Mouse (Mus musculus): ENCODE data around the gene Adam19.

Adam19 gene

DNA sequence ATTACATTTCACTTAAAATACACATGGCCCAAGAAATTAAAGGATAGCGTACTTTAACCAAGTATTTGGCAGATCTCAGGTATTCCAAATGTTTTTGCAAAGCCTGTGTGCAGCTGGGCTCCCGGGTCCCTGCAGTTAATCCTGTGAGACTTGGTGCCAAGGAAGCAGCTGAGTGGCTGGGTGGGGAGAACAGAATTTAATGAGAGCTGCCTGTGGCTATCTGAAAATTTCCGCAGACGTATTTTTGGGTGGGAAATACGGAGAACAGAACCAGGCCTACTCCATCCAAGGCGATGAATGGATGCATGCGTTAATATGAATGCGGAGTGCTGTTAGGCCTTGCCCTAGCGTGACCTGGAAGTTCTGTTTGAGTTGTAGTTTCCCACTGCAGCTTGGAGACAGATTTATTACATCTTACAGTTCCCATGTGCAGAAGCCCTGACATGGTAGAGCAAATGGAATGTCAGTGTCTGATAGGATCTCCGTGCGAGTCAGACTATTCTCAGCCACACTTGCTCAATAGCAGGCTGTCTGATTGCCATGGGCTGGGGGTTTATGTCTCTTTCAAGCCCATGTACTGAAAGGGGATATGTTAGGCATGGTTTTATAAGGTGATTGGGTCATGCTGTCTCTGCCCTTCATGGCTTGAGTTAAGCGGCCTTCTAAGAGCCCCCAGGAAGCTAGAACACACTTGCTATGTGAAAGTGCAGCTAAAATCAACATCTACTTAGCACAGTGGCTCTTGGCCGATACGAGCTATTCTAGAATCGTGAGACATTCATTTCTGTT, 17.5 kb downstream of the Adam19 start:
- DNase-seq (ENCODE audit: low read depth, low spot score) = peak; percentile 70

DNA sequence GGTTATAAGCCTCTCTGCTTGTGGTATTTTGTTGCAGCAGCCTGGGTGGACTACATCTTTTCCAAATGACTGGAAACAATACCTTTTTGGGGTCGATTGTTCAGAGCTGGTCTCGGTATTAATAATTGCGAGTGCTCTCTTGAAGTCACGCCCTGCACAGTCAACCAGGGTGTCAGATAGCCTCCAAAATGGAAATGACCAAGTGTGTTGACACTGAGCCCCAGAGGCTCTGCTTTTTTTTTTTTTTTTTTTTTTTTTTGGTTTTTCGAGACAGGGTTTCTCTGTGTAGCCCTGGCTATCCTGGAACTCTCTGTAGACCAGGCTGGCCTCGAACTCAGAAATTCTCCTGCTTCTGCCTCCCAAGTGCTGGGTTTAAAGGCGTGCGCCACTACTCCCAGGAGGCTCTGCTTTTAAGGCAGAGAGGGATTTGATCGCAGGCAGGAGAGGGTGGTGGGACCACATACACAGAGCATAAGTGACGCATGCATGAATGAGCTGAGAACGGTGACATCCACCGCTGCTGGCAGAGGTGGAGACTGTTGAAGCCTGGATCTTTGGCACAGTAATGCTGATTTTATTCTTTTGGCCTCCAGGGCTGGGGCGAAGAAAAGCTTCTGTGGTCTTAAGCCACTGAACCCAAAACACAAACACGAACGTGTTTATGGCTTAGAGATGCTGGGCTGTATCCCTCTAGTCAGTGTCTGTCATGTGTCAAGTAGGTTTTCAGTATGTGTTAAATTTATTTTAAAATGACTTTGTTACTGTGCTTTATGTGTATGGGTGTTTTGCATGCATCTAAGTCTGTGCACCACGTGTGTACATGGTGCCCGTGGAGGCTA, 18.3 kb downstream of the Adam19 start:
- DNase-seq (ENCODE audit: low read depth, low spot score) = no peak

DNA sequence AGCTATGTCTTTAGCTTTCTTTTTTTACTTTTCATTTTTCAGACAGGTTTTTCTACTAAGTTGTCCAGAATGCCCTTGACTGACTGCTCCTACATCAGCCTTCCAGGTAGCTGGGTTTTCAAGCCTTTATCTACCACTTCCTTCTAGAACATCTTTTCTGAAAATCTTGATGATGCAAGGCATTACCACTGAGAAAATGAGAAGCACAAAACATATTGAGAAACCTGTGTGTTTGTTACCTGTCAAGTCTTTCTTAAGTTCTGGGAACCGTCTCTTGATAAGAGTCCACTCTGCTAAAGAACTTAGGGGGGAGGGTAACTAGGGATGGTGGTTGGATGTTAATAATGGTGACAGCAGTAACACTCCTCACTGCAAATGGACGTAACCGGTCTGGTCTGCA, 19.7 kb downstream of the Adam19 start:
- DNase-seq (ENCODE audit: low read depth, low spot score) = no peak

DNA sequence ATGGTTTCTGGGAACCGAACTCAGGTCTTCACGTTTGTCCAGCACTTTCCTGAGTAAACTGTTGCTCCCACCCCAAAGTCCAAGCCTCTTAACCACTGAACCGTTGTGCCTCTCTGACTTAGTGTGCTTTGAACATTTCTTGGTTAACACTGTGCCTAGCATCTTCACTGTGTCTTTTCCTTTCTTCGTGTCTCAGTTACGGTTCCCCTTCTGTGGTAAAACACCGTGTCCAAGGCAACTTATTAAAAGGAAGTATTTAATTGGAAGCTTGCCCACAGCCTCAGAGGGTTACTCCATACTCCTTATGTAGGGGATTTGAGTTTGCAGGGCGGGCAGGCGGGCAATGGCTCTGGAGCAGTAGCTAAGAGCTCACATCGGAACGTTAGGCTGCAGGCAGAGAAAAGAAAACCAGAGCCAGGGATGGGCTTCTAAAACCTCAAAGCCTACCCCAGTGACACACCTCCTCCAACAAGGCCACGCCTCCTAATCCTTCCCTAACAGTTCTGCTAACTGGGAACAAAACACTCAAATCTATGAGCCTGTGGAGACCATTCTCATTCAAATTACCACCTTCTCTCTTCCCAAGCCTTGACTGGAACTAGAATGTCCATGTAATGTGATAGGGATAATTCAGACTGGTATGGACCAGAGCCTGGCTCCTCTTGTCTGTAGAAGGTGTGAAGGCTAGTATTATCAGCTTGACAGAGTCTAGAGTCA, 20.8 kb downstream of the Adam19 start:
- DNase-seq (ENCODE audit: low read depth, low spot score) = no peak

DNA sequence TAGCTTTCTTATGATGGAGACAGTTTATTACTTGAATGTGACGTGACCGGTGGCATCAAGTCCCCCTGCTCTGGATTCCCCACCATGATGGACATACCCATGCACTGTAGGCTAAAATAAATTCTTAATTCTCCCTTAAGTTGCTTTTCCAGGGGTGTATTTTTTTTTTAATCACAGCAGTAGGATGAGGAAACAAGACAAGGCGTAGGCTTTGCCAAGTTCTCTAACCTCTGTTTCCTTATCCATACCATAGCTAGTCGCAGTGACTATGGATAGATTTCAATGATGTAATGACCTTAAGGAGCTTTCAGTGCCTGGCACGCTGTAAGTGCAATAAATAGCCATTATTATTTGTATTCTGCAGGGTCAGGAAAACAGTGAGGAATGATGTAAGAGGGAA, 21.5 kb downstream of the Adam19 start:
- DNase-seq (ENCODE audit: low read depth, low spot score) = no peak

DNA sequence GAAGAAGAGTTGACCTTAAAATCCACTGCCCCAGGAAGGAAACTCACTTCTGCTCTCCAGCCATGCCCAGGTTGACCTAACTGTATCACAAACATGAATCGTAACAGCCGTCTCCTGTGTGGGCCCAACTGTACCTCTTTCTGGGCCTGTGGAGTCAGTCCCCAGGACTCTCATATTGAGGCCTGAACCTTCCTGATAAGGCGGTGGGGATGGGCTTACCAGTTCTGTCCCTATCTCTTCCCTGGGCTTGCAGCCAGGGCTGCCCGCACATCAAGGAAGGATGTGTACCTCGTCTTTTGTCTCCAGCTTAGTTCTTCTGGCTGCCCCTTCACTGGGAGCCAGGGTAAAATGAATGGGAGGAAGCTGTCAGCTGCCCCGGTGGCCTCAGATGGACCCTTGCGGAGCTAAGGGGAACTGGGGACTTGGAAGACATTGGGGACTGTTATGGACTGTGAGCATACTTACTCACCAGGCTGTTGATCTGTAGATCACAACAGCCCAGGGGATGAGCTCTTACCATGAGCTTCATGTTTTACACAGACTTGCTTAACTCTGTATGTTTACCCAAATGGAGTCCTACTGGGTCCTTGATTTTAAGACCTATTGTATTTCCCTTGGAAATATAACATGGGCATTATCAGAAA, 22.1 kb downstream of the Adam19 start:
- DNase-seq (ENCODE audit: low read depth, low spot score) = no peak

DNA sequence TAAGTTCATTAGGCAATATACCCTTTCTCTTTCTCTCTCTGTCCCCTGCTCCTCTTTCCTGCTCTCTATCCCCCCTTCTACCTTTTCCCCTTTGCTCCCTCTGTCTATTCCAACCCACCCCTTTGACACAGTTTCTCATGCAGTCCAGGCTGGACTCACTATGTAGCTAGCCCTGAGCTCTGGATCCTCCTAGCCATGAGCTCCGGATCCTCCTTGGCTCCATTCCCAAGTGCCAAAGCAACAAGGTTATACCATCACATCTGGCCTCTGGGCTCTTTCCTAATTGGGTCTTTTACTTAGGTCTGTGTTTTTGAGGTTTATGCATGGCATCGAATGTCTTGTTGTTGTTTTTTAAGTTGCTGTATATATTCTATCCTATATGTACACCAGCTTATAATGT, 25.3 kb downstream of the Adam19 start:
- no peak for DNase-seq (ENCODE audit: low read depth, low spot score)

DNA sequence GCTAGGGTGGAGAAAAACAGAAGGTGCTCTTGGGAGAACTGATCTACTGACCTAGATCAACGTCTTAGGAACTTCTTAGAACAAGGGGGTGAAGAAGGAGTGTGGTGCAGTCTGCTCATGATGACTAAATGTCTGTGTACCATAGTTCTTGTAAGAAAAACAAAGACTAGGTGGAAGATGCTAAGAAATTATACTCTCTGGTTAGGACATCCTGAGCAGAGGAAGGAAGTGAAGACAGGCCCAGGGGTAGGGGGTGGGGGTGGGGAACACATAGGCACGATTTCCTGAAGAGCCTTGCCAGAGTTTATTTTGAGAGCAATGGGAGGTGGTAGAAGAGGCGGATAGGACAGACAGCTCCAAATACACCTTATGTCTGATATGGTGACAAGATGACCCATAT, 27.6 kb downstream of the Adam19 start:
- DNase-seq (ENCODE audit: low read depth, low spot score) = no peak

DNA sequence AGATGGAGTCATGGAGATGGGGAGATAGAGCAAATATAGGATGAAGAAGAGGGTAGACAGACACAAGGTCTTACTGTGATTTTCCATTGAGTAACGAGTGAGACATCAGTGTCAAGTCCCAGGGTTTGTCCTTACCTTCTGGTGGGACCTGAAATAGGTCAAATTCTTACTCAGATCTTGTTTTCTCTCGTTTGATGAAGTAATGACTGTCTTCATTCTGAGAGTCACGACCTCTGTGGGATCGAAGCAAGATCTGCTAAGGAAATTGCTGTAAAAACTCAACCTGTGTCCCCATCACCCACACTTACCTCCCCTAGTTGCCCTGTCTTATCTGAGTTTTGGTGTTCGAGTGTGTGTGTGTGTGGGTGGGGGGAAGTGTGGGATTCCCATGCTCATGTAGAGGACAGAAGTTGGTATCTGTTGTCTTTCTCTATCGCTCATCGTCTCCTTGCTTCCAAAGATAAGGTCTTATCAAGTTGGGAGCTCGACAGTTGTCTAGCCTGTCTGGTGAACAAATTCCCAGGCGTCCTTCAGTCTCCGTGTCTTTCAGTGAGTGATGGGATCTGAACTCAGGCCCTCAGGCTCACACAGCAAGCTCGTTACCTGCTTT, 28.1 kb downstream of the Adam19 start:
- no peak for DNase-seq (ENCODE audit: low read depth, low spot score)

DNA sequence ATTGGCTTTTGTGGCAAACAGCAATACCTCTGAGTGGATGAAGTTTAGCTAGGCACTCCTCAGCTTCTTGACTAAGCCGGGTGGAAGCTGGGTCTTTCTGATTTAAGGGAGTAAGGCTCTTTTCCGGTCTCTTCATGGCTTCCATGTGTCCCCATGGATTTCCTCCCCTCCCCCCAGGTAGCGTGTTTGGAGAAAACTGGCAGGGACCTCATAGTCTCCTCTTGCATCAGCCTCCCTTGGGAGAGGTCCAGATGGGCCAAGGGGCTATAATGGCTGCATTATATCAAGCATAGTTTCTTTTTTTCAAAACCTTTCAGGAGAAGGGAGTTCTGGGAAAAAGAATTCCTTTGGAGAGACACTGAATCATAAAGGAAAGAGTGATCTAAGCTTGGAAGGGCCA, 28.8 kb downstream of the Adam19 start:
- no peak for DNase-seq (ENCODE audit: low read depth, low spot score)

DNA sequence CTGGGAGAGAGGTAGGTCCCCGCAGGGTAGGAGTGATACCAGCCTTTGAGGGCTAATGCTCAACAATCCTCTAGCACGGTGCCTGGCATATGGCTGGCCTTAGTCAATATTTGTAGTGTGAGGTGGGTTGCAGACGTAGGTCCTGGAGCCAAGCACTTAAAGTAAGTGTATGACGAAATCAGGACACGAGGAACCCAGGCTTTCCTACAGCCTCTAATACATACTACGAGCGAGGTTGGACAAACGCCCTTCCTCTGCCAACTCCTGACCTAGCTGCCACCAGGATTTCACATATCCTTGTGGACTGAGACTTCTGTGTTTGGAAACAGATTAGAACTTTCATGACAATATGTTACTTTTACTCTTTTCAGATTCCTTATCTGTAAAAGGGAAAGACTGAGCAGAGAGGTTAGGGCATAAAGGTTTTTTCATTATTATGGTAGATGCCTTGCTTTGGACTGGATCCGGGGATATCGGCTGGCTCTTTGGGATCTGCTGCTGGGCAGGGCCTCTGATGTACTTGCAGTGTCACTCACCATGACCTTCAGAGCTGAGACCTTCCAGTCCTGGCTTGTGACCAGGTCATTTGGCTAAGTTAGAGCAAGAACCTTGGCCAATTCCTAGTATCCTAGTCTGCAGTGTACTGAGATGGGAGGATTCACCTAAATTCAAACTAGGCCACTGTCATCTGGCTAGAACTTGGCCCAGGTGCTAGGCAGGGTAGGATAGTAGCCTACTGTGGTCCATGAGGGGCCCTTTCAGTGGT, 29.8 kb downstream of the Adam19 start:
- DNase-seq (ENCODE audit: low read depth, low spot score) = no peak

DNA sequence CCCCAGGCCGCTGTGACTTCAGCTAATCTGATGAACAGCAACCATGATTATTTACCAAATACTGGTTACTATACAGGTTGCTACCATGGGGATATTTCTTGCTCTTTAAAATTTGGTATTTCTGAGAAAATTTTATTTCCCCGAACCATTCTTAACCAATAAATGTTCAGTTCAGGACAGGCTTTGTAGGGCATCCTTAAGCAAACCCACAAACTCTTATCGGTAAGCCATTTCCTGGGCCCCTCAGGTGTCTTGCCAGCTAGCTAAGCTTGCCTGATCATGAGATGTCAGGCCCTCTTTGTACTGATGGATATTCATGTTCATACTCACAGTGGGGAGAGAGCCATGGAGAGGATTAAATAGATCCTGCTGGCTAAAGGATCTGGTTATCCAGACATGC, 30.7 kb downstream of the Adam19 start:
- no peak for DNase-seq (ENCODE audit: low read depth, low spot score)

DNA sequence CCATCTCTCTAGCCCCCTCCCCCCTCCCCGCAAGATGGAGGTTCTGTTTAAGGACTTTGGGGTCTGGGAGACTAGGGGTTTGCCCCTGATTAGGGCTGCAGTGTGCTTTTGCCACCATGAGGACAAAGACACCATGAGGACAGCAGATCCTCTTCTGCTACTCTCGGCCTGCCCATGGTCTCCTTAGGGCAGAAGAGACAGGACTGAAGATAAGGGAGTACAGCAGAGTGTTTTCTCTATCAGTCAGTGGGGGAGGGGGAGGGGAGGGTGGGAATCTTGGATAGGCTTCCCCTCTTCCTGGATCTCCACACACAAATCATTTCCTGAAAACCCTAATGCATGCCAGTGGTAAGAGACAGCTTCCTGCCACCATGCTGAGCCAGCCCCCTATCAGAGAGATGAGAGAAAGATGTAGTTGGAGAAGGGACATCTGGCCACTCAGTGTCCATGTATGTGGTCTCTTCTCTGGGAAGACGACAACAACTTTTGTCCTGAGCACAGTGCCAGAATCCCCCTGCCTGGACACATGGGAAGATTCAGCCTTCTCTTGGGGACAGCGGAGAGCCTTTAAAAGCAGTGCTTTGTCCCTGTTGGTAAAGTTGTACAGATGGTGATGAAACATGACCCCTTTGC, 33.4 kb downstream of the Adam19 start:
- no peak for DNase-seq (ENCODE audit: low read depth, low spot score)

DNA sequence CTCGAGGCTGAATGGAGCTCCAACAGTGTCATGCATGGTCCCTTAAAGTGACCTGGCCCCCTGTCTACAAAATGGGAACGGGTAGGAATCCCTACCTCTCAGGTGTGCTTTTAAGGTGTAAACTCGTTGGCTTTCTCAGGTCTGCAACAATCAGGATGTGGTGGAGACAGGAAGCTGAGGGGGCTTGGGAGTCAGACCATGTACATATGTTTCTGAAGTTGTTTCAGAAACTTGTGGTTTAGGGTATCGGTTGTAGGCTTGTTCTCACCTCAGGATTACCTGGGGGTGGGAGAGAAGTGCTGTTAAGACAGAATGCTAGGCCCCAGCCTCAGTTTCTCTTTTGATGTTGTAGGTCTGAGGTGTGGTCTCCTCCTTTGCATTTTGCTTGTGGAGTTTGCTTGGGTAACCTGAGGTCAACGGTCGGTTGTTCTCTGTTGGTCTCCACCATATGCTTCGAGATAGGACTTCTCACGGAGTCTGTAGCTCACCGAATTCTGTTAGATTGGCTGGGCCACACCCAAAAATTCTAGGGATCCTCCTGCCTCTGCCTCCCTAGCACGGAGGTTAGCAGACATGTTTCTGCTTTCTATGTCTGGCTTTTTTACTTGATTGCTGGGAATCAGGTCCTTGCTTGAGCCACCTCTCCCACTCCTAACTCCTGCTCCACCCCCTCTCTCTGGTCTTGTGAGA, 34.4 kb downstream of the Adam19 start:
- DNase-seq (ENCODE audit: low read depth, low spot score) = no peak

DNA sequence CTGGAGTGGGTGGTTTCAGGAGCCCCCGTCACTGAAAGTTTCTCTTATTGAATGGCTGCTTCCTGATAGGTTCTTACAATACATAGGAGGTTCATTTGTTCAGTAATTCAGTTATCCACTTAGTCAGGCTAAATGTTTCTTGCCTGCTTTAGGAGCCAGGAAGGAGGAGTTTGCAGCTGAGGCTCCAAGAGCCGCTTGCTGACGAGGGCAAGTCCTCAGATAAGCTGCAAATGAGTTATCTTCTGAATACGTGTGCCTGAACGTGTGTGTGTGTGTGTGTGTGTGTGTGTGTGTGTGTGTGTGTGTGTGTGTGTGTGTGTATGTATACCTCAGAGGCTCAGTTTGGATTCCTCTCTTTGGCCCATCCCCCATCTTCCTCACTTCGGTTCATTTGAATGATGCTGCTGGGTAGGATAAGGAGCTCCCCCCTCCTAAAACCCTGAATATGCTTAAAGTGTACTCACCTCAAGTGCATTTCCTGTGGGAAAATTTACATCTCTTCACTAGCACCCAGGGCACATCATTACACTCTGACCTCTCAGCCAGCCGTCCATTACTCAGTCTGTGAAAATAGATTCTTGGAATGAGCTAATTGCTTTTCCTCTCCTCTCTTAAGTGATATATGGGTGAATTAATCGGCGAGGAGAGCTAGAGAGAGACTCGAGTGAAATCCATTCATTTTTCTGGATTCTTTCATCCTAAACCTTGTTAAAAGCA, 35.3 kb downstream of the Adam19 start:
- DNase-seq (ENCODE audit: low read depth, low spot score) = peak; percentile 53

DNA sequence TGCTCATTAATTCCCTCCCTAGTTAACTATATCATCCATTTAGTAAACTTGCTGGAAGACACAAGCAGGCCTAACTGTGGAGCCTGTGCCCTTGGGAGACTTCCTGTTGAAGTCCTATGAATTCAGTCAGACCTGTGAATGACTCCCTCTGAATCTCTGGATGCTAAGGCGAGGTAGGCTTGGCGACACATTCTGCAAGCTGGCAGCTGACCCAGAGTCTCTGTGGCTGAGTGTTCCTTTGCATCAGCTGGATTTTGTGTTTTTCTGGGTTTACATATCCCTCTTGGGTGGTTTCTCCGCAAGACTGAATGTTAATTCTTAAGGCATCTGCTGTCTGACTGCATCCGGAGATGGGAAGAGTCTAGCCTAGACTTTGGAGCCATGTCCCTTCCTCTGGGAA, 36.3 kb downstream of the Adam19 start:
- no peak for DNase-seq (ENCODE audit: low read depth, low spot score)

DNA sequence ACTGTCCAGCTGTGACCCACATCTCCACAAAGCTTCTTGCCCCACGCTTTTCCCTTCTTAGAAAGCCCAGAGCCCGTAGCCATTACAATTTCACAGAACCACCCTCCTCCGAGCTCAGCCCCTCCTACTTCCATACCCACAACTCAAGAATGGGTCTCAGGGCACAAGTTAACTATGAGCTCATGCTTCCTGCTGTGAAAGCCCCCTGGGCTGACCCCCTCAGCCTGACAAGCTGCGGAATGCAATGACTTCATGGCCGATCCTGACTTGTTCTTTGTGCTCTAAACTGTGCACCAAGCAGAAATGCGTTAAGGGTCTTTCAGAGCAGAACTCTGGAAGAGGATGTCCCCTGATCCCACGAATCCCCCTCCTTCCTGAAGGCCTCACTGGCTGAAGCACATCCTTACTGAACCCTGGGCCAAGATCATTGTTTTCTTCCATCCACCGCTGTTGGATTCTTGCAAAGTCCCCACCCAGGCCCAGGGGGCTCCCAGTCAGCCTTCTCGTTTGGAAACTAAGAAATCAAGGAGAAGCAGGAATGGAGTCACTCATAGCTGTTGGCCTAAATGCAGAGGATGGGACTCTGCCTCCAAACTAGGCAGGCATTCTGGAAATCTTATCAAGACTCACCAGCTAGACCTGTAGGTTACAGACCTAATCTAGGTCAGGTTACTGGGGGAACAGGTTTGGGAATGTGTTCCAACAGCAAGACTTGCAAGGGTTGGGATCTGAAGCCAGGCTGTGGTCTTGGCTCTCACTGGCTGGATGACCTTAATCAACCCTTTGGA, 39.9 kb downstream of the Adam19 start:
- peak; percentile 35 for DNase-seq (ENCODE audit: low read depth, low spot score)

DNA sequence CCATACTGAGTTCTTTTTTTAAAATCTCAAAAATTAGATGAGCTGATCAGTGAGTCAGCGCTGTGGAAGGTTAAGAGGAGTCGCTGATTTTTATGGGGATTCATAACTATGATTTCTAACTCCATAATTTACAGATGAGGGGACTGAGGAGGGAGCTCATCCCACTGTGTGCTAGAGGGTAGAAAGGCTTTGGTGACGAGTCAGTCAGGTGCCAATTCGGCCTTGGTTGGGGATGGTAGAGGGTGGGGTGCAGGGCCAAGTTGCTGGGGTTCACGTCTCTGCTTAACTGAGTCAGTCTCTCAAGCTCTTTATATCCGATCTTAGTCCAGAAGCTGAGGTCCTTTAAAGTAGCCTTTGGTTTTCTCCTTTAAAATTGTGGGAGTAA, 40.5 kb downstream of the Adam19 start:
- DNase-seq (ENCODE audit: low read depth, low spot score) = no peak

Data from mesoderm, embryonic 11.5 days (tissue).